Mouse (Mus musculus) erythroblast, embryonic 14.5 days (primary cell): ENCODE data around the gene Insl6. TPM values are rescaled to one million over a fixed set of nuclear protein-coding genes. Genes with fewer than 3 reads are reported as not detected.

Source experiments
- H3K27me3 ChIP-seq: 2 replicates; pipeline ENCODE4 v1.6.1; 2012; ENCODE audit warnings: inconsistent platforms; ENCODE audit not compliant: control insufficient read depth
- H3K36me3 ChIP-seq: 2 replicates; pipeline ENCODE4 v1.6.1; 2012; ENCODE audit warnings: mild to moderate bottlenecking, inconsistent platforms; ENCODE audit not compliant: control insufficient read depth
- H3K4me1 ChIP-seq: 2 replicates; pipeline ENCODE4 v1.6.1; 2012; ENCODE audit warnings: inconsistent platforms; ENCODE audit not compliant: control insufficient read depth
- H3K4me3 ChIP-seq: replicated peaks from 2 replicates; pipeline ENCODE3; 2012; ENCODE audit warnings: moderate library complexity, mild to moderate bottlenecking, inconsistent platforms
- H3K9me3 ChIP-seq: 2 replicates; pipeline ENCODE4 v1.6.1; 2012; ENCODE audit warnings: low read length, inconsistent platforms, mixed read lengths; ENCODE audit not compliant: control insufficient read depth
- GATA1 ChIP-seq: IDR thresholded peaks from 2 replicates; pipeline ENCODE4 v1.6.1; 2012; ENCODE audit warnings: low read length, inconsistent platforms, mixed read lengths
- TAL1 ChIP-seq: IDR thresholded peaks from 3 replicates; pipeline ENCODE4 v1.6.1; 2012; ENCODE audit warnings: low read length, inconsistent platforms, mixed read lengths
- polyA plus RNA-seq: library from polyadenylated mRNA; stranded (reverse); fragments of >175 nt; gene quantifications from 2 replicates; pipeline ENCODE4 v1.2.3, GENCODE M21; 2012

Gene Insl6
- polyA plus RNA-seq, 1 experiment, result not detected

- Histone ChIP-seq H3K4me1 (peaks cover 31% of the 10 kb centered on the region), H3K9me3 (no peaks in the 10 kb centered on the region), H3K27me3 (no peaks in the 10 kb centered on the region), H3K4me3 (no peak overlapping the region), H3K36me3 (no peaks in the 10 kb centered on the region)
- TF ChIP-seq GATA1 (no peak), TAL1 (no peak)
Measured at GRCm38 (mm10) chr19:29368041-29368440, 42.9 kb upstream of the Insl6 start.

GRCm38 (mm10) chr19:29366969-29367622, 41.9 kb upstream of the Insl6 start, which contains the start of the genes Plgrkt and Cd274:
Gene Plgrkt, minus strand, starts transcription at chr19:29367390.
Gene Cd274, plus strand, starts transcription at chr19:29367455.
- no peaks in the 10 kb centered on the region for H3K9me3 ChIP-seq
- no peaks in the 10 kb centered on the region for H3K36me3 ChIP-seq
- H3K4me3 ChIP-seq, result peak within 1 kb of the TSS; percentile 81
- no peaks in the 10 kb centered on the region for H3K27me3 ChIP-seq
- H3K4me1 ChIP-seq, result peaks cover 35% of the 10 kb centered on the region
- TF ChIP-seq GATA1 (peak; percentile 63), TAL1 (no peak)

- peak overlapping the region; percentile 81 for H3K4me3 ChIP-seq
- peaks cover 42% of the 10 kb centered on the region for H3K4me1 ChIP-seq
- H3K36me3 ChIP-seq, result no peaks in the 10 kb centered on the region
- no peaks in the 10 kb centered on the region for H3K27me3 ChIP-seq
- no peak for TF ChIP-seq GATA1
- no peak for TF ChIP-seq TAL1
- no peaks in the 10 kb centered on the region for H3K9me3 ChIP-seq
Measured at GRCm38 (mm10) chr19:29366226-29366968, 41.2 kb upstream of the Insl6 start.

GRCm38 (mm10) chr19:29365105-29365504, 39.9 kb upstream of the Insl6 start:
- Histone ChIP-seq H3K4me3 (no peak overlapping the region), H3K9me3 (no peaks in the 10 kb centered on the region), H3K36me3 (peaks cover under 1% of the 10 kb centered on the region), H3K4me1 (peaks cover 54% of the 10 kb centered on the region), H3K27me3 (no peaks in the 10 kb centered on the region)
- TF ChIP-seq GATA1, result no peak
- no peak for TF ChIP-seq TAL1

- Histone ChIP-seq H3K27me3 (no peaks in the 10 kb centered on the region), H3K4me1 (peaks cover 57% of the 10 kb centered on the region), H3K36me3 (peaks cover 3% of the 10 kb centered on the region), H3K4me3 (no peak overlapping the region), H3K9me3 (no peaks in the 10 kb centered on the region)
- TF ChIP-seq TAL1 (no peak), GATA1 (no peak)
Measured at GRCm38 (mm10) chr19:29364076-29364475, 38.9 kb upstream of the Insl6 start.

GRCm38 (mm10) chr19:29363557-29363956, 38.4 kb upstream of the Insl6 start:
- Histone ChIP-seq H3K4me1 (peaks cover 53% of the 10 kb centered on the region), H3K36me3 (peaks cover 8% of the 10 kb centered on the region), H3K9me3 (no peaks in the 10 kb centered on the region), H3K27me3 (no peaks in the 10 kb centered on the region), H3K4me3 (no peak overlapping the region)
- TF ChIP-seq GATA1 (no peak), TAL1 (no peak)

GRCm38 (mm10) chr19:29362173-29362930, 37.2 kb upstream of the Insl6 start:
- TF ChIP-seq TAL1, result no peak
- no peak for TF ChIP-seq GATA1
- H3K4me3 ChIP-seq, result peak overlapping the region; percentile 80
- peaks cover 10% of the 10 kb centered on the region for H3K36me3 ChIP-seq
- H3K27me3 ChIP-seq, result no peaks in the 10 kb centered on the region
- no peaks in the 10 kb centered on the region for H3K9me3 ChIP-seq
- H3K4me1 ChIP-seq, result peaks cover 48% of the 10 kb centered on the region

GRCm38 (mm10) chr19:29361468-29362130, 36.4 kb upstream of the Insl6 start:
- Histone ChIP-seq H3K27me3 (no peaks in the 10 kb centered on the region), H3K4me1 (peaks cover 42% of the 10 kb centered on the region), H3K4me3 (peak overlapping the region; percentile 80), H3K9me3 (no peaks in the 10 kb centered on the region), H3K36me3 (peaks cover 10% of the 10 kb centered on the region)
- TF ChIP-seq GATA1 (no peak), TAL1 (no peak)
